Mouse (Mus musculus) gastrocnemius, adult 8-10 months (tissue): ENCODE data around the gene Nmur1. TPM values are rescaled to one million over a fixed set of nuclear protein-coding genes. Genes with fewer than 3 reads are reported as not detected.

ENCODE experiments used
- microRNA-seq: library from miRNA; unstranded; fragments of <30 nt; microRNA quantifications from one replicate; pipeline ENCODE4 v1.2.0, GENCODE M21; 2022
- total RNA-seq, 4 experiments: library from RNA; stranded (reverse); gene quantifications; 2 replicates each; pipeline ENCODE4 v1.2.4; 2022

Gene Nmur1
- total RNA-seq, 4 experiments from 2014 or later: not detected

Small RNAs within 50 kb of the gene (microRNA-seq; reads per million reads assigned to microRNA genes)
- gene mmu-mir-3535: 13.3 reads per million, percentile 10 among the genes with 10 or more reads in this experiment

Other genes with a start within 250 kb of the Nmur1 start
- gene B3gnt7, start 123.4 kb downstream of the Nmur1 start, total RNA-seq: not detected
- gene Ncl, start 66.8 kb downstream of the Nmur1 start, total RNA-seq: 100 to 1,000 TPM in 2 of 4 experiments, 10 to 100 TPM in 2; 86.8 to 116 (median 104) TPM
- gene Tex44, start 101 bp upstream of the Nmur1 start, total RNA-seq: not detected
- gene Ptma, start 100.5 kb upstream of the Nmur1 start, total RNA-seq: 10 to 100 TPM; 50.9 to 76.9 (median 67.7) TPM
- 10 to 100 TPM; 24.5 to 33.4 (median 26.8) TPM for gene Pde6d, start 156.4 kb upstream of the Nmur1 start, total RNA-seq
- 10 to 100 TPM in 3 of 4 experiments, 1 to 10 TPM in 1; 9.6 to 10.5 (median 10.3) TPM for gene Cops7b, start 156.7 kb upstream of the Nmur1 start, total RNA-seq
- gene Nppc, start 244.3 kb upstream of the Nmur1 start, total RNA-seq: under 1 TPM; 0.38 to 0.92 (median 0.48) TPM